Mouse (Mus musculus) CH12.LX (cell line): ENCODE measurements at regions not wholly inside any gene's neighbourhood (a gene's known extent, or its start where the extent isn't known, plus 50 kb on each side); places are given as distances from the start of the nearest gene placed in this dataset.
A peak's percentile ranks its signal among the peaks of the same experiment; 100 is the strongest.

Source experiments
- DNase-seq: peaks from one replicate; pipeline ENCODE4 v3.0.0-alpha.2; 2013; ENCODE audit errors: extremely low read depth
- H3K27ac ChIP-seq: 2 replicates; pipeline ENCODE4 v1.5.1; 2012; ENCODE audit warnings: low read depth, mild to moderate bottlenecking, control low read depth, moderate library complexity; ENCODE audit not compliant: insufficient read depth
- H3K27me3 ChIP-seq: replicated peaks from 2 replicates; pipeline ENCODE3; 2012; ENCODE audit warnings: inconsistent platforms
- H3K36me3 ChIP-seq, 2 experiments: replicated peaks in 1 of 2; 2 replicates each; pipeline versions ENCODE3 to v1.6.1; 2012; ENCODE audit warnings: inconsistent platforms in 1 of 2, low read length in 1 of 2, mild to moderate bottlenecking in 1 of 2, mixed read lengths in 1 of 2, moderate library complexity in 1 of 2; ENCODE audit not compliant: control insufficient read depth in 1 of 2, insufficient read depth in 1 of 2
- H3K4me1 ChIP-seq, 2 experiments: 2 replicates each; pipeline ENCODE4 v1.6.1; 2012; ENCODE audit warnings: inconsistent platforms in 1 of 2, moderate library complexity in 1 of 2; ENCODE audit not compliant: insufficient read depth in 2 of 2, control insufficient read depth in 1 of 2
- H3K4me2 ChIP-seq: 2 replicates; pipeline ENCODE4 v1.6.1; 2012; ENCODE audit warnings: low read depth, mild to moderate bottlenecking, control low read depth; ENCODE audit not compliant: poor library complexity, insufficient read depth, severe bottlenecking
- H3K4me3 ChIP-seq, 3 experiments: fragments of 150-350 bp in 1 of 3; sonication (generic) in 1 of 3; replicated peaks in 1 of 3; 2 replicates each; pipeline versions ENCODE3 to v1.5.1; 2011 to 2012; ENCODE audit warnings: low read depth in 2 of 3, low read length in 2 of 3, mild to moderate bottlenecking in 2 of 3, moderate library complexity in 2 of 3, control low read depth in 1 of 3, improper control_type of control experiment in 1 of 3, inconsistent platforms in 1 of 3, mixed read lengths in 1 of 3; ENCODE audit not compliant: poor library complexity in 1 of 3
- H3K79me2 ChIP-seq: replicated peaks from 2 replicates; pipeline ENCODE4 v1.6.1; 2012; ENCODE audit warnings: mild to moderate bottlenecking, moderate library complexity; ENCODE audit not compliant: control insufficient read depth, poor library complexity, insufficient read depth, severe bottlenecking; ENCODE audit errors: extremely low read depth
- H3K9ac ChIP-seq: 2 replicates; pipeline ENCODE4 v1.6.1; 2012; ENCODE audit warnings: low read depth, mild to moderate bottlenecking, control low read depth, moderate library complexity; ENCODE audit not compliant: insufficient read depth
- H3K9me3 ChIP-seq: replicated peaks from 2 replicates; pipeline ENCODE3; 2012; ENCODE audit warnings: low read length, inconsistent platforms, mixed read lengths
- BHLHE40 ChIP-seq: IDR thresholded peaks from 2 replicates; pipeline ENCODE4 v1.6.1; 2011; ENCODE audit warnings: mild to moderate bottlenecking, low read depth, low read length, improper control_type of control experiment
- CHD1 ChIP-seq: IDR thresholded peaks from 2 replicates; pipeline ENCODE4 v1.6.1; 2012; ENCODE audit warnings: low read depth, low read length, improper control_type of control experiment, inconsistent platforms
- CHD2 ChIP-seq: IDR thresholded peaks from 2 replicates; pipeline ENCODE4 v1.6.1; 2011; ENCODE audit warnings: low read length, improper control_type of control experiment
- CTCF ChIP-seq, 2 experiments: IDR thresholded peaks in 1 of 2; conservative IDR thresholded peaks in 1 of 2; 2 replicates each; pipeline ENCODE4 v1.5.1; 2011 to 2012; ENCODE audit warnings: low read depth in 2 of 2, low read length in 2 of 2, improper control_type of control experiment in 1 of 2, inconsistent platforms in 1 of 2, mild to moderate bottlenecking in 1 of 2, moderate library complexity in 1 of 2
- E2F4 ChIP-seq: IDR thresholded peaks from 2 replicates; pipeline ENCODE4 v1.6.1; 2011; ENCODE audit warnings: low read depth, low read length, improper control_type of control experiment; ENCODE audit not compliant: insufficient replicate concordance
- ELF1 ChIP-seq: IDR thresholded peaks from 2 replicates; pipeline ENCODE4 v1.6.1; 2014; ENCODE audit warnings: low read depth, mild to moderate bottlenecking, inconsistent platforms, low read length, improper control_type of control experiment
- EP300 ChIP-seq: IDR thresholded peaks from 2 replicates; pipeline ENCODE4 v1.6.1; 2011; ENCODE audit warnings: low read length, improper control_type of control experiment
- ETS1 ChIP-seq: conservative IDR thresholded peaks from 2 replicates; pipeline ENCODE4 v1.6.1; 2012; ENCODE audit warnings: low read depth, mild to moderate bottlenecking, inconsistent platforms, low read length, improper control_type of control experiment, moderate library complexity
- HCFC1 ChIP-seq: IDR thresholded peaks from 2 replicates; pipeline ENCODE4 v1.6.1; 2012; ENCODE audit warnings: low read depth, mild to moderate bottlenecking, inconsistent platforms, low read length, improper control_type of control experiment
- IRF4 ChIP-seq: IDR thresholded peaks from 2 replicates; pipeline ENCODE4 v1.6.1; 2014; ENCODE audit warnings: low read depth, mild to moderate bottlenecking, inconsistent platforms, low read length, improper control_type of control experiment
- JUND ChIP-seq: conservative IDR thresholded peaks from 2 replicates; pipeline ENCODE4 v1.6.1; 2011; ENCODE audit warnings: low read depth, low read length, improper control_type of control experiment
- MAX ChIP-seq: IDR thresholded peaks from 2 replicates; pipeline ENCODE4 v1.6.1; 2011; ENCODE audit warnings: low read length, improper control_type of control experiment
- MAZ ChIP-seq: IDR thresholded peaks from 2 replicates; pipeline ENCODE4 v1.6.1; 2012; ENCODE audit warnings: low read depth, mild to moderate bottlenecking, inconsistent platforms, low read length, improper control_type of control experiment, moderate library complexity
- MXI1 ChIP-seq: IDR thresholded peaks from 2 replicates; pipeline ENCODE4 v1.6.1; 2011; ENCODE audit warnings: mild to moderate bottlenecking, low read depth, low read length, improper control_type of control experiment
- MYC ChIP-seq: IDR thresholded peaks from 2 replicates; pipeline ENCODE4 v1.6.1; 2011; ENCODE audit warnings: low read depth, mild to moderate bottlenecking, improper control_type of control experiment, low read length
- NELFE ChIP-seq: IDR thresholded peaks from 2 replicates; pipeline ENCODE4 v1.6.1; 2011; ENCODE audit warnings: low read depth, low read length, improper control_type of control experiment
- NRF1 ChIP-seq: IDR thresholded peaks from 2 replicates; pipeline ENCODE4 v1.6.1; 2014; ENCODE audit warnings: low read depth, mild to moderate bottlenecking, inconsistent platforms, low read length, improper control_type of control experiment, moderate library complexity
- PAX5 ChIP-seq: IDR thresholded peaks from 2 replicates; pipeline ENCODE4 v1.6.1; 2012; ENCODE audit warnings: low read length, inconsistent platforms, mixed read lengths
- RAD21 ChIP-seq: IDR thresholded peaks from 2 replicates; pipeline ENCODE4 v1.6.1; 2011; ENCODE audit warnings: low read depth, mild to moderate bottlenecking, low read length, improper control_type of control experiment, moderate library complexity
- SMC3 ChIP-seq: IDR thresholded peaks from 2 replicates; pipeline ENCODE4 v1.6.1; 2011; ENCODE audit warnings: low read depth, low read length, improper control_type of control experiment
- TCF12 ChIP-seq: IDR thresholded peaks from 2 replicates; pipeline ENCODE4 v1.6.1; 2014; ENCODE audit warnings: low read depth, mild to moderate bottlenecking, inconsistent platforms, low read length, improper control_type of control experiment
- UBTF ChIP-seq: IDR thresholded peaks from 2 replicates; pipeline ENCODE4 v1.6.1; 2012; ENCODE audit warnings: low read depth, mild to moderate bottlenecking, inconsistent platforms, low read length, improper control_type of control experiment, moderate library complexity
- USF2 ChIP-seq: conservative IDR thresholded peaks from 2 replicates; pipeline ENCODE4 v1.6.1; 2011; ENCODE audit warnings: low read depth, low read length, improper control_type of control experiment
- ZC3H11A ChIP-seq: IDR thresholded peaks from 2 replicates; pipeline ENCODE4 v1.6.1; 2012; ENCODE audit warnings: low read depth, mild to moderate bottlenecking, inconsistent platforms, low read length, improper control_type of control experiment
- ZMIZ1 ChIP-seq: IDR thresholded peaks from 2 replicates; pipeline ENCODE4 v1.6.1; 2012; ENCODE audit warnings: low read depth, mild to moderate bottlenecking, inconsistent platforms, low read length, improper control_type of control experiment
- ZNF384 ChIP-seq: IDR thresholded peaks from 2 replicates; pipeline ENCODE4 v1.6.1; 2012; ENCODE audit warnings: low read depth, low read length, improper control_type of control experiment, inconsistent platforms
- dilution Hi-C: fragments of 300-500 bp; cut with MboI; formaldehyde crosslinking; loops from 2 replicates; pipeline ENCODE4 v1.14.3; 2020; ENCODE audit warnings: low sequenced_read_pairs; ENCODE audit not compliant: extremely low pct_unique_long_range_greater_than_20kb, extremely low pct_ligation_motif_present
- in situ Hi-C: fragments of 300-500 bp; cut with MboI; formaldehyde crosslinking; loops from 3 replicates; pipeline ENCODE4 v1.14.3; 2019; ENCODE audit warnings: low sequenced_read_pairs, low pct_ligation_motif_present, low pct_unique_long_range_greater_than_20kb, mixed read lengths

- Histone ChIP-seq H3K9ac (no peak overlapping the region), H3K4me1 (peaks cover 7 to 44% of the 10 kb centered on the region in 2 experiments), H3K27me3 (no peaks in the 10 kb centered on the region), H3K36me3 (no peaks in the 10 kb centered on the region), H3K9me3 (peaks cover 8% of the 10 kb centered on the region), H3K27ac (no peak overlapping the region), H3K4me2 (peak overlapping the region; percentile 68), H3K4me3 (peak overlapping the region in 1 of 3 experiments; percentile 29), H3K79me2 (no peaks in the 10 kb centered on the region)
- in situ Hi-C loops (no loop called here), dilution Hi-C loops (no loop called here)
- peak; percentile 87 for DNase-seq
- TF ChIP-seq ELF1 (0 out of 2 replicates have a peak, but pooled peaks have one; percentile 43), JUND (no peak; the same call in 1 of the 2 replicates), RAD21 (peak; percentile 27; the same call in 1 of the 2 replicates), MAZ (no peak; the same call in 1 of the 2 replicates), IRF4 (peak; percentile 63; the same call in 1 of the 2 replicates), ZC3H11A (no peak), E2F4 (no peak), NRF1 (no peak), UBTF (no peak), EP300 (peak; percentile 70), TCF12 (peak; percentile 81), MAX (no peak), CTCF (conservative IDR thresholded peaks at IDR 0.05 in 1 of 2, IDR thresholded peaks at IDR 0.05 in 1 of 2; ENCODE audit: low read depth in 2 of 2, low read length in 2 of 2) (peak in 1 of 2 experiments; percentile 20; a peak in 1 of 4 replicates), ZNF384 (peak; percentile 100), MXI1 (peak; percentile 91), ZMIZ1 (no peak), PAX5 (no peak), SMC3 (peak; percentile 12; the same call in 1 of the 2 replicates), MYC (no peak), CHD1 (no peak), USF2 (no peak), ETS1 (peak; percentile 95), CHD2 (peak; percentile 80), BHLHE40 (peak; percentile 42), NELFE (no peak), HCFC1 (0 out of 2 replicates have a peak, but pooled peaks have one; percentile 27)
These were observed 151.3 kb upstream of the Rybp start for GRCm38 (mm10) chr6:100438511-100438991.
